Mouse (Mus musculus): ENCODE measurements at regions not wholly inside any gene's neighbourhood (a gene's known extent, or its start where the extent isn't known, plus 50 kb on each side); places are given as distances from the start of the nearest gene placed in this dataset.

- no peak for DNase-seq (ENCODE audit: low spot score in 2 of 2)
Measured at GRCm38 (mm10) chr9:14091099-14091930, 183.6 kb upstream of the Sesn3 start.

GRCm38 (mm10) chr9:14092996-14093442 lies 181.8 kb upstream of the Sesn3 start:
- DNase-seq (ENCODE audit: low spot score in 2 of 2), result no peak

- DNase-seq (ENCODE audit: low spot score in 2 of 2), result no peak
Measured at GRCm38 (mm10) chr9:14103538-14103937, 171.3 kb upstream of the Sesn3 start.

GRCm38 (mm10) chr9:14104921-14105320 lies 169.9 kb upstream of the Sesn3 start:
- no peak for DNase-seq (ENCODE audit: low spot score in 2 of 2)

GRCm38 (mm10) chr9:14106371-14106770 lies 168.5 kb upstream of the Sesn3 start:
- DNase-seq (ENCODE audit: low spot score in 2 of 2), result no peak

- DNase-seq (ENCODE audit: low spot score in 2 of 2), result no peak
Measured at GRCm38 (mm10) chr9:14108798-14109197, 166.1 kb upstream of the Sesn3 start.

GRCm38 (mm10) chr9:14109492-14109891 lies 165.4 kb upstream of the Sesn3 start:
- no peak for DNase-seq (ENCODE audit: low spot score in 2 of 2)

GRCm38 (mm10) chr9:14111713-14112112 lies 163.2 kb upstream of the Sesn3 start:
- no peak for DNase-seq (ENCODE audit: low spot score in 2 of 2)

GRCm38 (mm10) chr9:14115521-14115920 lies 159.3 kb upstream of the Sesn3 start:
- DNase-seq (ENCODE audit: low spot score in 2 of 2), result no peak

GRCm38 (mm10) chr9:14116097-14116840 lies 158.6 kb upstream of the Sesn3 start:
- no peak for DNase-seq (ENCODE audit: low spot score in 2 of 2)

GRCm38 (mm10) chr9:14133372-14133771 lies 141.5 kb upstream of the Sesn3 start:
- DNase-seq (ENCODE audit: low spot score in 2 of 2), result no peak

- no peak for DNase-seq (ENCODE audit: low spot score in 2 of 2)
Measured at GRCm38 (mm10) chr9:14134894-14135450, 139.9 kb upstream of the Sesn3 start.

- no peak for DNase-seq (ENCODE audit: low spot score in 2 of 2)
Measured at GRCm38 (mm10) chr9:14141321-14141720, 133.5 kb upstream of the Sesn3 start.

- no peak for DNase-seq (ENCODE audit: low spot score in 2 of 2)
Measured at GRCm38 (mm10) chr9:14143988-14144387, 130.9 kb upstream of the Sesn3 start.

- peak; percentile 22 to 61 for DNase-seq (ENCODE audit: low spot score in 2 of 2)
Measured at GRCm38 (mm10) chr9:14147088-14147487, 127.8 kb upstream of the Sesn3 start.

GRCm38 (mm10) chr9:14147731-14148130 lies 127.1 kb upstream of the Sesn3 start:
- peak in 1 of 2 experiments; percentile 52 for DNase-seq (ENCODE audit: low spot score in 2 of 2)

GRCm38 (mm10) chr9:14150288-14150687 lies 124.6 kb upstream of the Sesn3 start:
- no peak for DNase-seq (ENCODE audit: low spot score in 2 of 2)

- no peak for DNase-seq (ENCODE audit: low spot score in 2 of 2)
Measured at GRCm38 (mm10) chr9:14156967-14157366, 117.9 kb upstream of the Sesn3 start.

GRCm38 (mm10) chr9:14158096-14158837 lies 116.6 kb upstream of the Sesn3 start:
- DNase-seq (ENCODE audit: low spot score in 2 of 2), result no peak

- no peak for DNase-seq (ENCODE audit: low spot score in 2 of 2)
Measured at GRCm38 (mm10) chr9:14160207-14160606, 114.7 kb upstream of the Sesn3 start.

- DNase-seq (ENCODE audit: low spot score in 2 of 2), result no peak
Measured at GRCm38 (mm10) chr9:14171589-14172240, 103.2 kb upstream of the Sesn3 start.

All from spleen, postnatal 4 days (tissue).